Mouse (Mus musculus): ENCODE data around the gene Tox2.

The Tox2 gene

GRCm38 (mm10) chr2:163205262-163205647, 2.3 kb downstream of the Tox2 start:
- no peak for DNase-seq (ENCODE audit: low read depth, low spot score)

- no peak for DNase-seq (ENCODE audit: low read depth, low spot score)
Observed at GRCm38 (mm10) chr2:163205737-163206490, 3.0 kb downstream of the Tox2 start.

- peak; percentile 72 for DNase-seq (ENCODE audit: low read depth, low spot score)
Observed at GRCm38 (mm10) chr2:163207315-163207714, 4.4 kb downstream of the Tox2 start.

GRCm38 (mm10) chr2:163209139-163209538, 6.2 kb downstream of the Tox2 start:
- no peak for DNase-seq (ENCODE audit: low read depth, low spot score)

- DNase-seq (ENCODE audit: low read depth, low spot score): no peak
Observed at GRCm38 (mm10) chr2:163213085-163213484, 10.2 kb downstream of the Tox2 start.

GRCm38 (mm10) chr2:163218095-163218494, 15.2 kb downstream of the Tox2 start:
- no peak for DNase-seq (ENCODE audit: low read depth, low spot score)

- DNase-seq (ENCODE audit: low read depth, low spot score): no peak
Observed at GRCm38 (mm10) chr2:163218571-163218970, 15.6 kb downstream of the Tox2 start.

- no peak for DNase-seq (ENCODE audit: low read depth, low spot score)
Observed at GRCm38 (mm10) chr2:163219447-163219846, 16.5 kb downstream of the Tox2 start.

GRCm38 (mm10) chr2:163220706-163221105, 17.8 kb downstream of the Tox2 start:
- no peak for DNase-seq (ENCODE audit: low read depth, low spot score)

- no peak for DNase-seq (ENCODE audit: low read depth, low spot score)
Observed at GRCm38 (mm10) chr2:163225302-163225701, 22.4 kb downstream of the Tox2 start.

- DNase-seq (ENCODE audit: low read depth, low spot score): no peak
Observed at GRCm38 (mm10) chr2:163229050-163229449, 26.1 kb downstream of the Tox2 start.

GRCm38 (mm10) chr2:163231781-163232534, 29.0 kb downstream of the Tox2 start:
- no peak for DNase-seq (ENCODE audit: low read depth, low spot score)

GRCm38 (mm10) chr2:163233666-163234065, 30.7 kb downstream of the Tox2 start:
- no peak for DNase-seq (ENCODE audit: low read depth, low spot score)

GRCm38 (mm10) chr2:163236057-163236456, 33.1 kb downstream of the Tox2 start:
- no peak for DNase-seq (ENCODE audit: low read depth, low spot score)

- no peak for DNase-seq (ENCODE audit: low read depth, low spot score)
Observed at GRCm38 (mm10) chr2:163237999-163238529, 35.1 kb downstream of the Tox2 start.

- DNase-seq (ENCODE audit: low read depth, low spot score): no peak
Observed at GRCm38 (mm10) chr2:163239945-163240344, 37.0 kb downstream of the Tox2 start.

GRCm38 (mm10) chr2:163241867-163242266, 38.9 kb downstream of the Tox2 start:
- DNase-seq (ENCODE audit: low read depth, low spot score): no peak

- no peak for DNase-seq (ENCODE audit: low read depth, low spot score)
Observed at GRCm38 (mm10) chr2:163243917-163244852, 41.3 kb downstream of the Tox2 start.

GRCm38 (mm10) chr2:163248912-163249311, 46.0 kb downstream of the Tox2 start:
- no peak for DNase-seq (ENCODE audit: low read depth, low spot score)

GRCm38 (mm10) chr2:163252645-163253044, 49.7 kb downstream of the Tox2 start:
- DNase-seq (ENCODE audit: low read depth, low spot score): peak; percentile 59

- no peak for DNase-seq (ENCODE audit: low read depth, low spot score)
Observed at GRCm38 (mm10) chr2:163253248-163254099, 50.5 kb downstream of the Tox2 start.
